Mouse (Mus musculus): ENCODE data around the gene Ntng2. TPM values are rescaled to one million over a fixed set of nuclear protein-coding genes. Genes with fewer than 3 reads are reported as not detected.

Ntng2 gene
- 15.8 and 23.4 TPM in 2 replicates for polyA plus RNA-seq (2012; rRNA removed)

DNA sequence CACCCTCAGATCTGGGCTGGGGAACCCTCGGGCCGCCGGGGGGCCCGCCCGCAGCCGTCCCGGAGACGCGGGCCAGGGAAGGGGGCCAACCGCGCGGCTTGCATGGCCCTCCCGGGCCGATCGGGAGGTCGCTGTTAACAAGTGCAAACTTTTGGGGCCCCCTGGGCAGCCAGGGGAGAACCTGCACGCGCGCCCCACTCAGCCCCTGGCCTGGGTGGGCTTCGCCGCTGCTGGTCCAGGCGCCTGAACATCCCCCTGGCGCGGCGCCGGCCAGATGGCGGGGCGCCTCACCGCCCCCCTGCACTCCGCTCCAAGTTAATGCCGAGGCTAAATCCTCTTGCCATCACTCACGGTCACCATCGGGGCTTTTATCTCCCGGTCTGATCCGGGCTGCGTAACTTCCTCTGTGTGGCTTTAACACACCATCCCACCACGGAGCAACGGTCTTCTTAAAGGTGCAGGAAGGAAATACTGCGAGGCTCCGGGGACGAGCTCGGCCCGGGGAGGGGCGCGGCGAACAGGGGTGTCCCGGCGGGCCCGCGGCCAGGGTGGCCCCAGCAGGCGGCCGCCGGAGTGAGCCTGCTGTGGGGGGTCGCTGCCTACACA, at the start of gene Ntng2:
Gene Ntng2 (minus strand): TSS at position 407 of the 606 bp plus-strand sequence.
- peaks cover 49% of the 10 kb centered on the region for H3K27me3 ChIP-seq (ENCODE audit: control insufficient read depth, insufficient read depth, low read length)
- no peaks in the 10 kb centered on the region for H3K36me3 ChIP-seq (ENCODE audit: control insufficient read depth, insufficient read depth, low read length)
- peak within 1 kb of the TSS; percentile 19; the same call in 1 of the 2 replicates for H3K27ac ChIP-seq (ENCODE audit: insufficient read depth, low read depth, low read length)
- peaks cover 5% of the 10 kb centered on the region for H3K4me1 ChIP-seq (ENCODE audit: control insufficient read depth, insufficient read depth, insufficient read length, low read length)
- TF ChIP-seq POLR2A (IDR thresholded peaks at IDR 0.05; ENCODE audit: low read depth, low read length): no peak
- TF ChIP-seq CTCF (IDR thresholded peaks at IDR 0.05; ENCODE audit: extremely low read depth, insufficient read length, insufficient replicate concordance, low read depth, low read length): no peak
- peak within 1 kb of the TSS; percentile 74 for H3K4me3 ChIP-seq (ENCODE audit: low read depth, low read length)
- WGBS: under 1% methylated on average over 53 of the region's 54 CpGs

DNA sequence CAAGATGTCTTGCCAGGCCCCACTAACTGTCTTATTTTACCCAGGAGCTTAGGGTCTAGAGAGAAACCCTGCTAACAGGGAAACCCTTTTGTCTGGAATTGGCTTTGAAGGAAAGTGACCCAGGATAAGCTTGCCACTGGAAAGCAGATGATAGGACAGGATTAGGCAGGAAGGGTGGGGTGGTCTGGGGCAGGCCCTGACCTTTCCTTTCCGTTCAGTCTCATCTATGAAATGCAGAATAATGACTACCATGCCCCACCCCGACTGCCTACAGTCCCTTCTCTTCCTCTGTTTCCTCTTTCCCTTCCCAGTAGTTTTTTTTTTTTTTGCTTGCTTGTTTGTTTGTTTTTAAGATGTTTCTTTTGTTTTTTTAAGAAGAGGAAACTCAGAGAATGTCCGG, 42.8 kb upstream of the Ntng2 start:
- Histone ChIP-seq H3K27ac (ENCODE audit: insufficient read depth, low read depth, low read length) (no peak overlapping the region), H3K36me3 (ENCODE audit: control insufficient read depth, insufficient read depth, low read length) (no peaks in the 10 kb centered on the region), H3K27me3 (ENCODE audit: control insufficient read depth, insufficient read depth, low read length) (no peaks in the 10 kb centered on the region), H3K4me1 (ENCODE audit: control insufficient read depth, insufficient read depth, insufficient read length, low read length) (no peaks in the 10 kb centered on the region), H3K4me3 (ENCODE audit: low read depth, low read length) (no peak overlapping the region)
- TF ChIP-seq POLR2A (IDR thresholded peaks at IDR 0.05; ENCODE audit: low read depth, low read length): no peak
- no peak for TF ChIP-seq CTCF (IDR thresholded peaks at IDR 0.05; ENCODE audit: extremely low read depth, insufficient read length, insufficient replicate concordance, low read depth, low read length)
- WGBS: 41% methylated on average over 3 of the region's 3 CpGs

DNA sequence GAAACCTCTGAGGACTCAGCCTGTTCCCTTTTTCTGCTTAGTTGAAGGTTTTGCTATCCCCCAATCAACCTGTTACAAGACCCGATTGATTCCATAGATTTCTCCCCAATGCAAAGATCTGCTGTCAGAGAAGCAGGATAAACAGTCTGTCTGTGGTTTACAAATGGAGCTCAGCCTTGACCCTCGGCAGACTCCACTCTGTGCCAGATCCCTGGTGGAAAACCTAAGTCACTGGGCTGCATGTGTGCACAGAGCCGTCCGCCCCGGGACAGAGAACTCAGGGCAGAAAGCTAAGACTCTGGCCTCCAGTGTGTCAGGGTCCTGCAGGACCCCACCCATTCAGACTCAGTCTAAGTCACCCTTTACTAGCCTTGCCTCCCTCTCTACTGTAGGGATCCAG, 34.8 kb upstream of the Ntng2 start:
- no peaks in the 10 kb centered on the region for H3K27me3 ChIP-seq (ENCODE audit: control insufficient read depth, insufficient read depth, low read length)
- no peaks in the 10 kb centered on the region for H3K4me1 ChIP-seq (ENCODE audit: control insufficient read depth, insufficient read depth, insufficient read length, low read length)
- no peak overlapping the region for H3K27ac ChIP-seq (ENCODE audit: insufficient read depth, low read depth, low read length)
- H3K36me3 ChIP-seq (ENCODE audit: control insufficient read depth, insufficient read depth, low read length): no peaks in the 10 kb centered on the region
- WGBS: 64% methylated on average over 5 of the region's 5 CpGs
- H3K4me3 ChIP-seq (ENCODE audit: low read depth, low read length): no peak overlapping the region
- TF ChIP-seq POLR2A (IDR thresholded peaks at IDR 0.05; ENCODE audit: low read depth, low read length) (no peak), CTCF (IDR thresholded peaks at IDR 0.05; ENCODE audit: extremely low read depth, insufficient read length, insufficient replicate concordance, low read depth, low read length) (no peak)

DNA sequence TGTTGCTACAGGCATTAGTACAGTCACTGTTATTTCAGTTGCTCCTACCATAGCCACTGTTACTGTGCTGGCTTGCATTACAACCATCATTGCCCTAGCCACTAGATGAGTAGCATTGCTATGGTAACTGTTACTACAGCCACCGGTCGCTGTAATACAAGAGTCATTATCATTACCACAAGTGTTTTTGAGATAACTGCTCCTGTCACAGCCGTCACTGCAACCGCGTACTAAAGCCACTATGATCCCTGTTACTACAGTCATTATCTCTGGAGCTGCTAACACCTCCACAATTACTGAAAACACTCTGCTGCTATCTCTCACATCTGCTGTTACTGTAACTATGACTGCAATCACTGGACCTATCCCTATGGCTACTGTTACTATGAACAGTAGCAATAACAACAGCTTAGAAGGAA, 24.9 kb upstream of the Ntng2 start:
- no peaks in the 10 kb centered on the region for H3K4me1 ChIP-seq (ENCODE audit: control insufficient read depth, insufficient read depth, insufficient read length, low read length)
- no peaks in the 10 kb centered on the region for H3K27me3 ChIP-seq (ENCODE audit: control insufficient read depth, insufficient read depth, low read length)
- WGBS: 24% methylated on average over 5 of the region's 5 CpGs
- H3K27ac ChIP-seq (ENCODE audit: insufficient read depth, low read depth, low read length): no peak overlapping the region
- TF ChIP-seq CTCF (IDR thresholded peaks at IDR 0.05; ENCODE audit: extremely low read depth, insufficient read length, insufficient replicate concordance, low read depth, low read length) (no peak), POLR2A (IDR thresholded peaks at IDR 0.05; ENCODE audit: low read depth, low read length) (no peak)
- H3K36me3 ChIP-seq (ENCODE audit: control insufficient read depth, insufficient read depth, low read length): no peaks in the 10 kb centered on the region
- H3K4me3 ChIP-seq (ENCODE audit: low read depth, low read length): no peak overlapping the region

DNA sequence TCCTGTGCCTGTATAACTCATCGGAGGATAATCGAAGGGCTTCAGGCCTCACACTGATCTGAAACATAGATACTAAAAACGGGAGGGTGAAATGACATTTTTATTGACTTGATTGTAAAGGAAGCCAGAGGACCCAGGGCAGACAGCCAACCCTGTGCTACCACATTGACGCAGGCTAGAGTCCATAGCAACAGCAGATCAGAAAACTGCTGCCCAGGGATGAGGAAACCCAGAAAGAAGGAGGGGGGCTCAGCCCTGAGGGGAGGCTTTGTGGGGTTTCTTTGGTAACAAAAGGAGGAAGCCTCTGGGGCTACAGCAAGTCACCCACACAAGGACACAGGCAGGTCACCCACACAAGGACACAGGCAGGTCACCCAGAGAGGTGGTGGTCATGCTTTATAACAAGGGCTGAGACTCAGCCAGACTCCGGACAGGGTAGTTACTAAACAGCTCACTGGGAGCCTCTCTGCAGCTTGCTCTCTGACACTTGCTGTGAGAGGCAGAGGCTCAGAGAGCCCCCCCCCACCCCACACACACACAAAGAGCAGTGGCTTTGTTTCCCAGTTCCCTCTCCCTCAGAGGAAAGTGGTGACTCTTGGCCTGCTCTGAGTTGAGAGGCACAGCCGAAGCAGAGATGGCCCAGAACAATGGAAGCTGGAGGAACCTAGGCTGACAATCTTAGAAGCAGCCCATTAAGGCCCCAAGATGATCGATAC, 19.2 kb upstream of the Ntng2 start:
- Histone ChIP-seq H3K4me3 (ENCODE audit: low read depth, low read length) (no peak overlapping the region), H3K4me1 (ENCODE audit: control insufficient read depth, insufficient read depth, insufficient read length, low read length) (no peaks in the 10 kb centered on the region), H3K27ac (ENCODE audit: insufficient read depth, low read depth, low read length) (no peak overlapping the region), H3K36me3 (ENCODE audit: control insufficient read depth, insufficient read depth, low read length) (no peaks in the 10 kb centered on the region), H3K27me3 (ENCODE audit: control insufficient read depth, insufficient read depth, low read length) (no peaks in the 10 kb centered on the region)
- TF ChIP-seq POLR2A (IDR thresholded peaks at IDR 0.05; ENCODE audit: low read depth, low read length) (no peak), CTCF (IDR thresholded peaks at IDR 0.05; ENCODE audit: extremely low read depth, insufficient read length, insufficient replicate concordance, low read depth, low read length) (no peak)
- 26% methylated on average over 7 of the region's 7 CpGs for WGBS

DNA sequence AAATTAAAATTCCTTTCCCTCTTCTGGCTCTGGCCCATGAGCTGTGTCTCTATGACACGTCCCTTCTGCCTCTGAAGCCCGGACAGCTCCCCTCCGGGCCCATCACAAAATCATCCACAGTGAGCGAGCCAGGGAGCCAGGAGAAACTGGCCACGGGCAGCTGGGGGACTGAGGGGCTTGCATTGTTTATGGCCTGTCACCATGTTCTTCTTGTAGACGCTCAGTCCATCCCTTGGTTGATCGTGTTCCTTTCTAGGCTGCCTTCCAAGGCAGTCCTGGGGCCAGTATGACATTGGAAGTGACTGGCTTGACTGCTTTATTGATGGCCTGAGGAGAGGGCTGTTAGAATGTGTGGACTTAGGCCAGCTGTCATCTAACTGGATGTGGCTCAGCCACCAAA, 18.3 kb upstream of the Ntng2 start:
- Histone ChIP-seq H3K4me3 (ENCODE audit: low read depth, low read length) (no peak overlapping the region), H3K4me1 (ENCODE audit: control insufficient read depth, insufficient read depth, insufficient read length, low read length) (no peaks in the 10 kb centered on the region), H3K27ac (ENCODE audit: insufficient read depth, low read depth, low read length) (no peak overlapping the region), H3K27me3 (ENCODE audit: control insufficient read depth, insufficient read depth, low read length) (no peaks in the 10 kb centered on the region), H3K36me3 (ENCODE audit: control insufficient read depth, insufficient read depth, low read length) (no peaks in the 10 kb centered on the region)
- WGBS: 74% methylated on average over 7 of the region's 7 CpGs
- TF ChIP-seq CTCF (IDR thresholded peaks at IDR 0.05; ENCODE audit: extremely low read depth, insufficient read length, insufficient replicate concordance, low read depth, low read length) (no peak), POLR2A (IDR thresholded peaks at IDR 0.05; ENCODE audit: low read depth, low read length) (no peak)

DNA sequence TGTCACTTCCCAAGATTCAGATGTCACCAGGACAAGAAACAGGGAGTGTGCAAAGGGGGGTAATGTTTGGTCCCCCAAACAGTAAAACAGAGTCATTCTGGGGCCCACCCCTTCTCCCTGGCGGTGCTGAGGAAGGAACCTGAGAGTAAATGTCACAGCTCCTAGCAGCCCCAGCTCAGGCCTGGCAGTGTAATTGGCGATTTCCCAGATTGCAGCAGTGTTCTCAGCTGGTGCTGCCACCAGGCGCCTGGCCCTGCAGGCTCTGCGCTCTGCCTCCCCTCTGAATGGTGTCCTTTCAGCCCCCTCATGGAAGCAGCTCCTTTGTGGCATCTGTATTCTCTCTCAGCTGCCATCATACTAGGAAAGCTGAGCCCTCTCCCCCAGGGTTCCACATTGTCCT, 14.0 kb upstream of the Ntng2 start:
- WGBS: 48% methylated on average over 4 of the region's 4 CpGs
- Histone ChIP-seq H3K4me3 (ENCODE audit: low read depth, low read length) (no peak overlapping the region), H3K27ac (ENCODE audit: insufficient read depth, low read depth, low read length) (no peak overlapping the region), H3K36me3 (ENCODE audit: control insufficient read depth, insufficient read depth, low read length) (no peaks in the 10 kb centered on the region), H3K4me1 (ENCODE audit: control insufficient read depth, insufficient read depth, insufficient read length, low read length) (no peaks in the 10 kb centered on the region), H3K27me3 (ENCODE audit: control insufficient read depth, insufficient read depth, low read length) (no peaks in the 10 kb centered on the region)
- TF ChIP-seq POLR2A (IDR thresholded peaks at IDR 0.05; ENCODE audit: low read depth, low read length): no peak
